Mouse (Mus musculus): ENCODE results near the gene Rps6kc1. TPM values are rescaled to one million over a fixed set of nuclear protein-coding genes. Genes with fewer than 3 reads are reported as not detected.

Gene Rps6kc1
- polyA plus RNA-seq, 1 experiment = 7.4 TPM

DNA sequence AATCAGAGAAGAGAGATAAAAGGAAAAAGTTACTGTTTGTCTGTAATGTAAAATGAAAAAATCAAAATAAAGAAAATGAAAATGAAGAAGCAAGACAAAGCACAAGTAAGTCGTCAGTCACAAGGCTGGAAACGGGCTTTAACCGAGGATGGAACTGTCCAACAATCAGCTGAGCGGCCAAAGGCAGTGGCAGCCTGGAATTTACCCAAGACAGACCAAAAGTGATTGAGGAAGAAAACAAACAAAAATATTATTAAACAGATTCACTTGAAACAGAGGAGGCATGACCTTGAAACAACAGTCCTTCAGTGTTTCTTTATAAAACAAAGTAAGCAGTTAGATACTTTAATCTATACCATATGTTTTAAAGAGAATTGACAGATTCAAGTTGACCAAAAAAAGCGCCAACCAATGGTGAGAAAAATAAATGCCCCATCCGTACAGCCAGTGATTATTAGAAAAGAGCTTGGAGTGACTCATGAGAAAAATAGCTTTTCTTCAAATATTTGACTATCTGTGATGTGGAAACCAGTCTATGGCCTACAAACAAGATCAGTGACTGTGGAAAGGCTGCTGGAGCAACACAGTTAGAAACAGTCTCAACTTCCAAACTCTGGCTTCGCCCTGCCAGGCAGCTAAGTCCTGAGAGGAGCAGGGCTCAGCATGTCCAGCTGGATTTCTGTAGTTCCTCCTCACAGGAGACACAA lies 77.2 kb downstream of the Rps6kc1 start:
- 95% methylated on average over 7 of the region's 7 CpGs for WGBS
- no peaks in the 10 kb centered on the region for H3K27me3 ChIP-seq (ENCODE audit: control insufficient read depth, insufficient read depth, low read length)

DNA sequence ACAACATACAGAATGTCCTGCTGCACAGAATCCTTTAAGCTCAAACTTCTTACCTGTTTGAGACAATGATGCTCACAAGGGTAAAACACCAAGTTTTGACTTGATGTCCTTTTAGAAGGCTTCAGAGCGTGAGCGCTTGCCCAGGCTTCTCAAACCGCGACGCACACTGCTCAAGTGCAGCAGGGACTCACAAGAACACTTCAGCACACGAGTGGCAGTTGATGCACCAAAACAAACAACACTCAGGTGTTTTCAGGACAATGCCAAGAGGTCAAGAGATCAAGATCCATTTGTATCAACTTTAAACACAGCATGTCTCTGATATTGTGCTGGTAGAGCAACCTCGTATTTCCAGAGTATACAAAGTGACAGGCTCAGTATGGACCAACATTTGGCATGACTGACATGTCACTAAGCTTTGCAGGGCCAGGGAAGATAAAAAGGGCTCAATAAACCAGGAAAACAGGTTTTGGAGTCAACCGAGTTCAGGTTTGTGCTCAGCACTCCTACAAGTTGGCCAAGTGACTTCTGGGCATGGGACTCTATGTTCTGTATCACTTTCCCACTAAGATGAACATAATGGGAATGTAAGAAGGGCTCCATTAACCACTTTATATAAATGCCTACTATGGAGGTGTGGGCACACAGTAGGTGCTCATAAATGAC lies 78.5 kb downstream of the Rps6kc1 start:
- H3K27ac ChIP-seq (ENCODE audit: control insufficient read depth, insufficient read depth, low read length) = no peak overlapping the region
- H3K27me3 ChIP-seq (ENCODE audit: control insufficient read depth, insufficient read depth, low read length) = no peaks in the 10 kb centered on the region
- no peaks in the 10 kb centered on the region for H3K36me3 ChIP-seq (ENCODE audit: control insufficient read depth, insufficient read depth, low read length)
- H3K4me1 ChIP-seq (replicated peaks; ENCODE audit: control insufficient read depth, insufficient read depth, low read length) = no peaks in the 10 kb centered on the region
- no peak for DNase-seq
- no peak overlapping the region for H3K4me3 ChIP-seq (ENCODE audit: control insufficient read depth, insufficient read depth, low read length)
- TF ChIP-seq CTCF (IDR thresholded peaks at IDR 0.05; ENCODE audit: borderline replicate concordance, control insufficient read depth, extremely low read depth, insufficient read depth, low read length, poor library complexity) (no peak), POLR2A (IDR thresholded peaks at IDR 0.05; ENCODE audit: control insufficient read depth, extremely low read depth, insufficient read depth, low read length, poor library complexity) (no peak)
- 95% methylated on average over 8 of the region's 8 CpGs for WGBS

More for the DNA sequence above, 77.2 kb downstream of the Rps6kc1 start:
- TF ChIP-seq CTCF (IDR thresholded peaks at IDR 0.05; ENCODE audit: borderline replicate concordance, control insufficient read depth, extremely low read depth, insufficient read depth, low read length, poor library complexity) = no peak
- Histone ChIP-seq H3K36me3 (ENCODE audit: control insufficient read depth, insufficient read depth, low read length) (no peaks in the 10 kb centered on the region), H3K27ac (ENCODE audit: control insufficient read depth, insufficient read depth, low read length) (no peak overlapping the region), H3K4me1 (replicated peaks; ENCODE audit: control insufficient read depth, insufficient read depth, low read length) (no peaks in the 10 kb centered on the region), H3K4me3 (ENCODE audit: control insufficient read depth, insufficient read depth, low read length) (no peak overlapping the region)
- DNase-seq = no peak

DNA sequence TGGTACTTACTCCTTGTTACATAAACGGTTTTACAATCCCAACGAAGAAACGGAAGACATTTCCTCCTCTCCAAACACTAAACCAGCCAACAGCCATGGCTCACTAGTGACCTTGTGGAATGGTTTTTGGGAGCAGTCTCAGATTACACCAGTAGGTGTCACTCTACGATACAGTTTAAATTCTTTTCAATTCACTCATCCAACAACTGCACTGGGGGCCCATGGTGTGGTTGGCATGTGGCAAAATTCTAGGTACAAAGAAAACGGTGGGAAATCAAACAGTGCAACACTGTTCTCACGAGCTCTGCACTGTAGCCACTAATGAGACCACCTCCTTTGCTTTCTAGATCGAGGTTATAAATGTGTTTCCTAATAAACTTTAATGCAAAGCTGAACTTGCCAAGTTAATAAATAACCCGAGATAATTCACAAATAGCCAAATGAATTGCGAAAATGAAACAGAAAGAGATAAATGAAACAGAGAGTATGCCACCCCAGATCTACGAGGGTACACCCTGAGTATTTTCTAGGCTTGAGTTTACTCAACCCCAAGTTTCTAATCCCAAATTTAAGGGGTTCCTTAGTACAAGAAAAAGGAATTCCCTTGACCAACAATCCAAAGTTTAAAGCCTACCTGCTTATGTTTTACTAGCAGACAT lies 79.6 kb downstream of the Rps6kc1 start:
- H3K4me1 ChIP-seq (replicated peaks; ENCODE audit: control insufficient read depth, insufficient read depth, low read length) = no peaks in the 10 kb centered on the region
- no peaks in the 10 kb centered on the region for H3K27me3 ChIP-seq (ENCODE audit: control insufficient read depth, insufficient read depth, low read length)
- H3K4me3 ChIP-seq (ENCODE audit: control insufficient read depth, insufficient read depth, low read length) = no peak overlapping the region
- no peak overlapping the region for H3K27ac ChIP-seq (ENCODE audit: control insufficient read depth, insufficient read depth, low read length)
- WGBS = 59% methylated on average over 10 of the region's 10 CpGs
- H3K36me3 ChIP-seq (ENCODE audit: control insufficient read depth, insufficient read depth, low read length) = no peaks in the 10 kb centered on the region
- no peak for TF ChIP-seq POLR2A (IDR thresholded peaks at IDR 0.05; ENCODE audit: control insufficient read depth, extremely low read depth, insufficient read depth, low read length, poor library complexity)
- no peak for TF ChIP-seq CTCF (IDR thresholded peaks at IDR 0.05; ENCODE audit: borderline replicate concordance, control insufficient read depth, extremely low read depth, insufficient read depth, low read length, poor library complexity)
- peak; percentile 31 for DNase-seq

DNA sequence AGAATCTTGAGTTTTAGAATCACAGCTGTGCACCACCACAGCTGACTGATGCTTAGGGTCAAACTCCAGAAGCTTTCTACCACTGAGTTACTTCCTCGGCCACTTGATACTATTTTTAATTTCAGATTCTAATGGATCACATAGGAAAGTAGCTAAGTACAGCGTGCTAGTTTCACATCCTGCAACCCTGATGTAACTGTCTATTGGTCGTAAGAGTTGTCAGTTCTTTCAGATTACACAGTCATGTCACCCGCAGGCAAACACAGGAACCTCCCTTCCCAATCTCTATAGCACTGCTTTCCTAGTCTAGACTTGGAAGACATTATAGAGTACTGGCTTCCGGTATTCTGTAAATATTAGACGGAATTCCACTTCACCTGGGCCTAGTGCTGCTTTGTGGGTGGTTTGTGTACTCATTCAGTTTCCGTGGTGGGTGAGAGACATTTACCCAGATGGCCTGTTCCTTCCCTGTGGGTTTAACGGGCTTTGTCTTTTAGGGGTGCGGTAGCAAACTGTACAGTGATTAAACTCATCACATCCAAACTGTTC lies 85.0 kb downstream of the Rps6kc1 start:
- WGBS = 93% methylated on average over 9 of the region's 9 CpGs
- Histone ChIP-seq H3K36me3 (ENCODE audit: control insufficient read depth, insufficient read depth, low read length) (no peaks in the 10 kb centered on the region), H3K27ac (ENCODE audit: control insufficient read depth, insufficient read depth, low read length) (no peak overlapping the region), H3K4me1 (replicated peaks; ENCODE audit: control insufficient read depth, insufficient read depth, low read length) (no peaks in the 10 kb centered on the region), H3K4me3 (ENCODE audit: control insufficient read depth, insufficient read depth, low read length) (no peak overlapping the region), H3K27me3 (ENCODE audit: control insufficient read depth, insufficient read depth, low read length) (no peaks in the 10 kb centered on the region)
- DNase-seq = no peak
- TF ChIP-seq POLR2A (IDR thresholded peaks at IDR 0.05; ENCODE audit: control insufficient read depth, extremely low read depth, insufficient read depth, low read length, poor library complexity) = no peak

DNA sequence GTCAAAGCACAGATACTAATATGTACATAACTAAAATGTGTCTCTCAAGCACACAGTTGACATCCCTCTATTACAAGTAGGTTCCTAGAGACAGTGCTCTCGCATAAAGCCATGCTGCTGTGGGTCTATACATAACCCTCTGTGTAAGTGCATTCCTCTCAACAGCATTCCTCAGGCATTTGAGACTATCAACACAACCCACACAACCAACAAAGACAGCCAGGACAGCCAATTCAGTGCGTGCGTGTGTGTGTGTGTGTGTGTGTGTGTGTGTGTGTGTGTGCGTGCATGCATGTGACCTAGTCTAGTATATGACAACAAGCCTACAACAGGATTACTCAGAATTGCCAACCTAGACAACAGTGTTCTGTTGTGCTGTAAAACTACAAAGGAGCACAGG lies 87.8 kb downstream of the Rps6kc1 start:
- no peak for DNase-seq
- Histone ChIP-seq H3K36me3 (ENCODE audit: control insufficient read depth, insufficient read depth, low read length) (no peaks in the 10 kb centered on the region), H3K4me1 (replicated peaks; ENCODE audit: control insufficient read depth, insufficient read depth, low read length) (no peaks in the 10 kb centered on the region), H3K27ac (ENCODE audit: control insufficient read depth, insufficient read depth, low read length) (no peak overlapping the region), H3K27me3 (ENCODE audit: control insufficient read depth, insufficient read depth, low read length) (no peaks in the 10 kb centered on the region), H3K4me3 (ENCODE audit: control insufficient read depth, insufficient read depth, low read length) (no peak overlapping the region)
- WGBS = 100% methylated on average over 4 of the region's 4 CpGs
- TF ChIP-seq POLR2A (IDR thresholded peaks at IDR 0.05; ENCODE audit: control insufficient read depth, extremely low read depth, insufficient read depth, low read length, poor library complexity) (no peak), CTCF (IDR thresholded peaks at IDR 0.05; ENCODE audit: borderline replicate concordance, control insufficient read depth, extremely low read depth, insufficient read depth, low read length, poor library complexity) (no peak)

DNA sequence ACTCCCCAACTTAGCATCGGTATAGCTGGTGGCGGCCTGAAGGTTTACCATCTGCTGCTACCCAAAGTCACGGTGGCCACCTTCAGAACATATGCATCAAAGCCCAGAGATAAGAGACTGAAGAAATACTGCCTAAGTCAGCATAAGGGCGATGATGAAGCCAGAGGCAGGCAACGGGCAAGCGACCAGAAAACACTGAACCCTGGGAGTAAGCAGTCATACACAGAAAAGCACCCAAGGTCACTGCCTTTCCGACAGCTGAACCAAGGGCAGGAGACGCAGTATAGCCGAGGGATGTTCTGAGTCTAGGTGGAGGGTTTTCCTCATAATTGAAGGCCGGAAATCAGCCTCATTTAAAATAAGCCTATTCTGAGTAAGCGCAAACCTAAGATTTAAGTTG lies 95.4 kb downstream of the Rps6kc1 start:
- DNase-seq = no peak
- Histone ChIP-seq H3K27ac (ENCODE audit: control insufficient read depth, insufficient read depth, low read length) (no peak overlapping the region), H3K4me3 (ENCODE audit: control insufficient read depth, insufficient read depth, low read length) (no peak overlapping the region), H3K4me1 (replicated peaks; ENCODE audit: control insufficient read depth, insufficient read depth, low read length) (no peaks in the 10 kb centered on the region), H3K27me3 (ENCODE audit: control insufficient read depth, insufficient read depth, low read length) (no peaks in the 10 kb centered on the region), H3K36me3 (ENCODE audit: control insufficient read depth, insufficient read depth, low read length) (no peaks in the 10 kb centered on the region)
- WGBS = 97% methylated on average over 11 of the region's 11 CpGs
- TF ChIP-seq POLR2A (IDR thresholded peaks at IDR 0.05; ENCODE audit: control insufficient read depth, extremely low read depth, insufficient read depth, low read length, poor library complexity) = no peak
- no peak for TF ChIP-seq CTCF (IDR thresholded peaks at IDR 0.05; ENCODE audit: borderline replicate concordance, control insufficient read depth, extremely low read depth, insufficient read depth, low read length, poor library complexity)

All from thymus, adult 2 months (tissue).